Mouse (Mus musculus) intestine, embryonic 16.5 days (tissue): ENCODE results near the gene Unc93b1. TPM values are rescaled to one million over a fixed set of nuclear protein-coding genes. Genes with fewer than 3 reads are reported as not detected.
A peak's percentile ranks its signal among the peaks of the same experiment; 100 is the strongest.

ENCODE experiments used
- ATAC-seq: fragments of 200-750 bp; cut with Nextera tagmentation; 2 replicates; pipeline ENCODE4 v1.8.0; 2017; ENCODE audit warnings: moderate TSS enrichment, moderate library complexity
- H3K27ac ChIP-seq: fragments of 300-500 bp; sonication (generic); 2 replicates; pipeline ENCODE4 v1.5.1; 2014; ENCODE audit warnings: mild to moderate bottlenecking, low read length
- H3K27me3 ChIP-seq: fragments of 300-500 bp; sonication (generic); replicated peaks from 2 replicates; pipeline ENCODE4 v1.6.1; 2014; ENCODE audit warnings: low read length, control low read depth, mixed read lengths; ENCODE audit not compliant: control insufficient read depth, insufficient read depth
- H3K36me3 ChIP-seq: fragments of 300-500 bp; sonication (generic); 2 replicates; pipeline ENCODE4 v1.6.1; 2014; ENCODE audit warnings: low read length, control low read depth; ENCODE audit not compliant: control insufficient read depth, insufficient read depth
- H3K4me1 ChIP-seq: fragments of 300-500 bp; sonication (generic); 2 replicates; pipeline ENCODE4 v1.6.1; 2014; ENCODE audit warnings: low read length, control low read depth, mixed read lengths; ENCODE audit not compliant: control insufficient read depth, insufficient read depth
- H3K4me2 ChIP-seq: fragments of 300-500 bp; sonication (generic); 2 replicates; pipeline ENCODE4 v1.6.1; 2014; ENCODE audit warnings: low read depth, low read length, control low read depth
- H3K4me3 ChIP-seq: fragments of 300-500 bp; sonication (generic); 2 replicates; pipeline ENCODE4 v1.5.1; 2014; ENCODE audit warnings: mild to moderate bottlenecking, low read length
- H3K9ac ChIP-seq: fragments of 300-500 bp; sonication (generic); 2 replicates; pipeline ENCODE4 v1.6.1; 2014; ENCODE audit warnings: low read depth, low read length
- H3K9me3 ChIP-seq: fragments of 300-500 bp; sonication (generic); 2 replicates; pipeline ENCODE4 v1.6.1; 2016; ENCODE audit warnings: low read length, control low read depth; ENCODE audit not compliant: control insufficient read depth
- WGBS: fragments of 180-500 bp; shearing (Covaris S2); extraction: QIAGEN DNeasy Blood & Tissue Kit; methylation state at CpG from one replicate; pipeline ENCODE4 v1.1.7; 2014; 5-methylcytosine and 5-hydroxymethylcytosine counted together
- polyA plus RNA-seq: library from polyadenylated mRNA; unstranded; fragments of >200 nt; fragmentation: Nextera tagmentation; extraction: Ambion mirVana; gene quantifications from 2 replicates; pipeline ENCODE4 v1.2.1, GENCODE M21; 2015

The Unc93b1 gene
- polyA plus RNA-seq, 1 experiment from 2014 or later, result 27.0 TPM

DNA sequence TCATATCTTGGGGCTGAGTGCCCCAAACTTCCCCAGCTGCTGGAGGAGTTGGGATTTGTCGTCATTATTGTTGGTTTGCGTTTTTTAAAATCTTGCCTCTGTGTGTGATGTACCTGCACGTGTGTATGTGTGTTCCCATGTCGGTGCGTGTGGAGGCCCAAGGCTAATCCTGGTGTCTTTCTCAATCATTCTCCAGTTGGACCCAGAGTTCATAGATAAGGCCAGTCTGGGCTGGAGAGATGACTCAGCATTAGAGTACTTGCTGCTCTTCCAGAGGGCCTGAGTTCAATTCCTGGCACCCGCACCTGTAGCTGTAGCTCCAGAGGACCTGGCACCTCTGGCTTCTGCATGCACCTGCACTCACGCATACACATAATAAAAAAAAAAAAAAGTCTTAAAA, 10.1 kb upstream of the Unc93b1 start:
- no peaks in the 10 kb centered on the region for H3K36me3 ChIP-seq
- H3K4me1 ChIP-seq, result peaks cover 16% of the 10 kb centered on the region
- no peak overlapping the region for H3K9ac ChIP-seq
- no peaks in the 10 kb centered on the region for H3K9me3 ChIP-seq
- ATAC-seq, result no peak
- H3K27me3 ChIP-seq, result no peaks in the 10 kb centered on the region
- no peak overlapping the region for H3K4me2 ChIP-seq
- WGBS, result 86% methylated on average over 7 of the region's 7 CpGs
- no peak overlapping the region for H3K4me3 ChIP-seq
- no peak overlapping the region for H3K27ac ChIP-seq

DNA sequence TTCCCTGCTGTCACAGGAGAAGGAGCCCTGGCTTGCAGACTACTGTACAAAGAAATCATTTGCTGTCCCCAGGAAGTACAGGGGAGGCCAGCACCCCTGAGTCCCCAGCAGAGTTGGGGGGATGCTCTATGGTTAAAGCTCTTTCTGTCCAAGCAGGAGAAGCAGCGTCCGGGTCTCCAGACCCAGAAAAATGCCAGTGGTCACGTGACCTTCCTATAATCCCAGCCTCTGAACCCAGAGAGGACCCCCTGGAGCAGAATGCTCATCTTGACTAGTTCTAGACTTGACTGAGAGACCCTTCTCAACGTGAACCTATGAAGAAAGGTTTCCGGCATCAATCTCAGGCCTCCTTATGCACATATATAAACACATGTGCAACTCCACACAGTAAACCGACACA, 9.1 kb upstream of the Unc93b1 start:
- WGBS, result 84% methylated on average over 6 of the region's 6 CpGs
- Histone ChIP-seq H3K27me3 (no peaks in the 10 kb centered on the region), H3K4me3 (no peak overlapping the region), H3K4me1 (peaks cover 26% of the 10 kb centered on the region), H3K36me3 (no peaks in the 10 kb centered on the region), H3K9me3 (no peaks in the 10 kb centered on the region), H3K4me2 (no peak overlapping the region), H3K9ac (no peak overlapping the region), H3K27ac (no peak overlapping the region)
- ATAC-seq, result no peak

DNA sequence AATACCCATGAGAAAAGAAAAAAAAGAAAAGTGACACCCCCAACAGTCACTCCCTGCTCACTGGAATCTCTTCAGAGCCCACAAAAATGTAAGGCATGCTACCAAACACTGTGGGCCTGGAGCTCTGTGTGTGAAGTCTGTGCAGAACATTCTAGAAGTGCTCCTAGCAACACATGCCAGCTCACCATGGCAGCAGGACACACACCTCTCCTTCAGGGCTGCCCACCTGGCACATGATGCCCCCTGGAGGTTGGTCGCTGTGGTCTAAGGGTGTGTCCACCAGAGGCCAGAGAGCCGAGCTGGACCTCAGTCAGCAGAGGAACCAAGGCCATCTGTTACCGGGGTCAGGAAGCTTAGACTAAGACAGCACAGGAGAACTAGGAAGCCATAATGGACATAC, 8.7 kb upstream of the Unc93b1 start:
- Histone ChIP-seq H3K36me3 (no peaks in the 10 kb centered on the region), H3K9me3 (no peaks in the 10 kb centered on the region), H3K27ac (no peak overlapping the region), H3K27me3 (no peaks in the 10 kb centered on the region), H3K4me3 (no peak overlapping the region), H3K4me2 (no peak overlapping the region), H3K9ac (no peak overlapping the region), H3K4me1 (peaks cover 26% of the 10 kb centered on the region)
- WGBS, result 70% methylated on average over 3 of the region's 3 CpGs
- no peak for ATAC-seq

DNA sequence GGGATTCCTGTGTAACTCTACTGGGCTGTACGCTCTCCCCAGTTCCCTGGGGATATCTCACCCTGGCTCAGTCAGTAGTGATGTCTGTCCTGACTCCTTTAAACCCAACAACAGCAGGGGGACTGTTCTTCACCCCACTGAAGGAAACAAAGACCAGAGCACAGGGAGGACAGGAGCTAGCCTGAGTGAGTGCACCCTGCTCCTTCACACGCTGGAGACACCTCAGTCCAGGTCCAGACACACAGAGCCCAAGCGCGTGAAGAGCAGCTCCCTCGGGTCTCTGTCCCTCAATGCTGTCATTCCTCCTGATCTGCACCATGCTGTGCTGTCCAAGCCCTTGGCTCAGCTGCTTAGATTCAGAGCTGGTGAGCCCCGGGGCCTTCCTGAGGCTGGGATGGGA, 8.3 kb upstream of the Unc93b1 start:
- WGBS, result 75% methylated on average over 6 of the region's 6 CpGs
- Histone ChIP-seq H3K27ac (no peak overlapping the region), H3K4me3 (no peak overlapping the region), H3K36me3 (no peaks in the 10 kb centered on the region), H3K4me2 (no peak overlapping the region), H3K9me3 (no peaks in the 10 kb centered on the region), H3K4me1 (peaks cover 26% of the 10 kb centered on the region), H3K9ac (no peak overlapping the region), H3K27me3 (no peaks in the 10 kb centered on the region)
- ATAC-seq, result no peak

DNA sequence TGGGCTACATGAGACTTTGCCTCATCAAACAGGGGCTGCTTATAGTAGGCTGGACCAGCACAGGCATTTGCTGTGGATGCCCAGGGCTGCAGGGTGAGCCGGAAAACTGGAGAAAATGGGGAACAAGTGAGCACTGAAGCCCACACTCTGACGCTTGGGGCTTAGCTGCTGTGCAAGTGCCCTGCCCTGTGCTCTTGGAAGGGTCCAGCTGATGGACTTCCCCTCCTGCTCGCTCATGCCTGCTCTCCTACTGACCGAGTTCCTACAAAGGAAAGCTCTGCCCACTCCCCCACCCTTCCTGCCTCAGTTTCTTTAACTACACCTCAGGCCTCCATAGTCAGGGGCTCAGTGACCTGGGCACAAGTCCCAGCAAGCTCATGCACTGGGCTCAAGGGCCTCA, 7.0 kb upstream of the Unc93b1 start:
- H3K9me3 ChIP-seq, result no peaks in the 10 kb centered on the region
- H3K36me3 ChIP-seq, result no peaks in the 10 kb centered on the region
- H3K4me3 ChIP-seq, result no peak overlapping the region
- H3K27me3 ChIP-seq, result no peaks in the 10 kb centered on the region
- no peak overlapping the region for H3K27ac ChIP-seq
- no peak overlapping the region for H3K4me2 ChIP-seq
- H3K4me1 ChIP-seq, result peaks cover 20% of the 10 kb centered on the region
- ATAC-seq, result no peak
- H3K9ac ChIP-seq, result no peak overlapping the region
- WGBS, result 93% methylated on average over 4 of the region's 4 CpGs

DNA sequence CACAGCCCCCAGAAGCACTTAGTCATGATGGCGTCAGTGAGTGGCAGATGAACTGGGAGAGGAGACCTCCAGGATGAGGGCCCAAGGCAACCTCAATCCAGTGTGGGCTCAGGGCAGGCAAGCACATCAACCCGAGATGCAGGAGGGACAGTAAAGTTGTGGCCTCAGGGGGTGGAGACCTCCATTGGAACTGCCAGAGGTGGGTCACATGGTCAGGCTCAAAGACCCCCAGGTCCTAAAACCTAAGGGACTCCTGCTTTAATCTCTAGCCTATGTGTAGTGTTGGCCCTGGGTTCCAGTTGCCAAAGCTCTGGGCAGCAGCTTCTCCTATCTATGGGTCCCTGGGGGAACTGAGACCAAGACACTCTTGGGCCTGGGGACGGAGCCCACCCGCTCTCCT, 6.2 kb upstream of the Unc93b1 start:
- Histone ChIP-seq H3K9ac (no peak overlapping the region), H3K4me3 (no peak overlapping the region), H3K36me3 (no peaks in the 10 kb centered on the region), H3K27me3 (no peaks in the 10 kb centered on the region), H3K4me1 (peaks cover 20% of the 10 kb centered on the region), H3K4me2 (no peak overlapping the region), H3K27ac (peak overlapping the region; percentile 75), H3K9me3 (no peaks in the 10 kb centered on the region)
- 76% methylated on average over 4 of the region's 4 CpGs for WGBS
- no peak for ATAC-seq

DNA sequence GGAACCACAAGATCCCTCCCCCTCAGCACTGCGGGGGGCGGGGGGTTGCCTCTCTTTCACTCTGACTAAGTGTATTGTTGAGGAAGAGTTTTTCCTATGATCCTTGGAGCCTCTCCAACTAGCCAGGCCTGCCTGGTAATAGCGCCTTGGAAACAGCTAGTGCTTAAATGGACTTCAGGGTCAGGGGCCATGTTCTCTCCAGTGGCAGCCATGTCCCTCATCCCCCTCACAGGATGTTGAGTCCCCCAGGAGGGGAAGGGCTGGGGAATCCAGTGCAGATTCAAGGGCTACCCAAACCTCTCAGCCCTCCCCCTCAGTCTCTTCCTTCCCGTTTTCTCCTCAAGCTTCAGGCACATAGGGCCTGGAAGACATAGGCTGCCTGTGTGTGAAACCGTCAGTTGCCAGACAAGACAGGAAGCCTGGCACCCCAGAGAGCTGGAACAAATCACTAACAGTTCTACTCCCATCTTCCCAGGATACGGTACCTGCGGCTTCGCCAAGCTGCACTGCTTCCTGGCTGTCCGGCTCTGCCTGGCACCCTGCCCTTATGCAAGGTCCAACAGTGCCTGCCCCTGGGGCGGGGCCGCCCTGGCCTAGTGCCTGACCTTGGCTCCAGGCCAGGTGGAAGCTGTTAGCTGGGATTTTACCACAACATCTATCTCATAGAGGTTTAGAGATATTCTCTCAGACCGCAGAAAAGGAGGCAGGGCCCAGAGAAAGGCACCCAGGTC, 5.6 kb upstream of the Unc93b1 start, which contains the start of gene Aldh3b1:
TSS of gene Aldh3b1 (minus strand) at position 598 of the 731 bp plus-strand sequence.
- WGBS, result 36% methylated on average over 12 of the region's 12 CpGs

DNA sequence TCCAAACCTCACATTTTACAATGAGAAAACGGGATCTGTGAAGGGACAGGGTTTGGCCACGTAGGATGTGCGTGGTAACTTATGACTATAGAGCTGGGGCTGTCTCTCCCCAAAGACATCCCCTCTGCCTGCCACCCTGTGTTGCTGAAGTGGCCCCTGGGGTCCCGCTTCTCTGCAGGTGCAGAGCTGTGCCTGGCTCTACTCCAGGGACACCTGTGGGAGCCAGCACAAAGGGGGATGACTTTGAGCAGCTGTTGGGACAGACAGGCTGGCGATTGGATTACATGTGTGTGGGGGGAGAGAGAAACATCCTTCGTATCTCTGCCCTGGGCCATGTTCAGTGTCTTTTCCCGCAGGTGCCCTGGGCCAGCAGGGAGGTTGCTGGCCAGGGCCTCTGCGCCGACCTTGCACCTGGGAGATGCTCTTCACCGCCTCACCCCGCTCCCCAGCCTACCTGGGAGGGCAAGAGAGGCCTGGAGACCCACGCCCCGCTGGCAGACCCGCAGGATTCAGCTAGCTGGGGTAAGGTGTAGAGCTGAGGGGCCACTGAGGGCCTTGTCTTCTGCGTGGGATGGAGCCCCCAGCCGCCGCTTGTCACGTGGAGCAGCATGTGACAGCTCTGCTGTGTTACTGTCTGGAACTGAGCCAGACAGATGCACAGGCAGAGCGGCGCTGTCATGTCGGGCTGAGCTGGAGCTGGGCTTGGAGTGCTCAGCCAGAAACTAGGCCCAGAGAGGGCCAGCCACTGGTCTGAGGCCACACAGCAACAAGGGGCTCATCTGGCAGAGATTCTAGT, 4.5 kb upstream of the Unc93b1 start:
- H3K27me3 ChIP-seq, result no peaks in the 10 kb centered on the region
- H3K9me3 ChIP-seq, result no peaks in the 10 kb centered on the region
- peak overlapping the region; percentile 75 for H3K27ac ChIP-seq
- no peaks in the 10 kb centered on the region for H3K36me3 ChIP-seq
- H3K4me2 ChIP-seq, result no peak overlapping the region
- no peak overlapping the region for H3K4me3 ChIP-seq
- peak overlapping the region; percentile 25; the same call in 1 of the 2 replicates for H3K9ac ChIP-seq
- H3K4me1 ChIP-seq, result peaks cover 19% of the 10 kb centered on the region
- ATAC-seq, result no peak
- WGBS, result 66% methylated on average over 21 of the region's 21 CpGs

More for the DNA sequence above, 5.6 kb upstream of the Unc93b1 start, which contains the start of gene Aldh3b1:
- peak within 1 kb of the TSS; percentile 75 for H3K27ac ChIP-seq
- H3K36me3 ChIP-seq, result no peaks in the 10 kb centered on the region
- H3K4me1 ChIP-seq, result peaks cover 20% of the 10 kb centered on the region
- no peaks in the 10 kb centered on the region for H3K27me3 ChIP-seq
- peak; percentile 83 for ATAC-seq
- H3K4me3 ChIP-seq, result no peak within 1 kb of the TSS
- H3K9me3 ChIP-seq, result no peaks in the 10 kb centered on the region
- no peak within 1 kb of the TSS for H3K4me2 ChIP-seq
- peak within 1 kb of the TSS; percentile 25; the same call in 1 of the 2 replicates for H3K9ac ChIP-seq

DNA sequence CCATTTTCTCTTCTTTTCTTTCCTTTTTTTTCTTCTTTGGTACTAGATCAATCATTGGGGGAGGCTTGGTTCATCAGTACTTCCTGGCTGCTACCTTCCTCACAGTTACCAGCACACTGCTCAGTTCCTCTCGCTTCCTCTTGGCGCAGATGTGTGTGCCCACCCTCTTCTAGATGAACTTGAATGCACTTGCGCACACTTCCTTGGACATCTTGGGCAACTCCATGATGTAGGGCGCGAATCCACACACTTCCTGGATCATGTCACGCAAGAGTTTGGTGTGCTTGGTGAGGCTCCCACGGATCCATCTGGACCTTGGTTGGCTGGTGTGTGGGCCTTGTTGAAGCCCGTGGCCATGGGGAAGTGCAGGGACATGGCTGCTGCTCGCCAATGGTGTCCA, 3.3 kb upstream of the Unc93b1 start:
- Histone ChIP-seq H3K4me1 (peaks cover 24% of the 10 kb centered on the region), H3K4me2 (no peak overlapping the region), H3K9ac (no peak overlapping the region), H3K27ac (no peak overlapping the region), H3K27me3 (no peaks in the 10 kb centered on the region), H3K9me3 (no peaks in the 10 kb centered on the region), H3K36me3 (no peaks in the 10 kb centered on the region), H3K4me3 (no peak overlapping the region)
- 91% methylated on average over 9 of the region's 9 CpGs for WGBS
- no peak for ATAC-seq
